Mouse (Mus musculus) hindbrain, embryonic 13.5 days (tissue): ENCODE measurements around the gene Mcf2l. TPM values are rescaled to one million over a fixed set of nuclear protein-coding genes. Genes with fewer than 3 reads are reported as not detected.

ENCODE experiments used
- ATAC-seq: fragments of 200-750 bp; cut with Nextera tagmentation; 2 replicates; pipeline ENCODE4 v1.8.0; 2017; ENCODE audit warnings: moderate TSS enrichment; ENCODE audit not compliant: low FRiP score
- H3K27ac ChIP-seq: fragments of 300-500 bp; sonication (generic); 2 replicates; pipeline ENCODE4 v1.5.1; 2015; ENCODE audit warnings: inconsistent platforms, mild to moderate bottlenecking, moderate library complexity
- H3K27me3 ChIP-seq: fragments of 300-500 bp; sonication (generic); 2 replicates; pipeline ENCODE4 v1.6.1; 2015; ENCODE audit warnings: mild to moderate bottlenecking, inconsistent platforms
- H3K36me3 ChIP-seq: fragments of 300-500 bp; sonication (generic); 2 replicates; pipeline ENCODE4 v1.6.1; 2015; ENCODE audit warnings: mild to moderate bottlenecking, inconsistent platforms
- H3K4me1 ChIP-seq: fragments of 300-500 bp; sonication (generic); replicated peaks from 2 replicates; pipeline ENCODE4 v1.6.1; 2015; ENCODE audit warnings: inconsistent platforms
- H3K4me2 ChIP-seq: fragments of 300-500 bp; sonication (generic); 2 replicates; pipeline ENCODE4 v1.6.1; 2015; ENCODE audit warnings: inconsistent platforms, mild to moderate bottlenecking, moderate library complexity
- H3K4me3 ChIP-seq: fragments of 300-500 bp; sonication (generic); 2 replicates; pipeline ENCODE4 v1.5.1; 2015; ENCODE audit warnings: mild to moderate bottlenecking, inconsistent platforms
- H3K9ac ChIP-seq: fragments of 300-500 bp; sonication (generic); 2 replicates; pipeline ENCODE4 v1.6.1; 2015; ENCODE audit warnings: mild to moderate bottlenecking, inconsistent platforms
- H3K9me3 ChIP-seq: fragments of 300-500 bp; sonication (generic); 2 replicates; pipeline ENCODE4 v1.6.1; 2016; ENCODE audit warnings: inconsistent platforms
- WGBS: fragments of 180-500 bp; shearing (Covaris S2); methylation state at CpG from one replicate; pipeline ENCODE4 v1.1.7; 2015; 5-methylcytosine and 5-hydroxymethylcytosine counted together
- polyA plus RNA-seq: library from polyadenylated mRNA; unstranded; fragments of >200 nt; fragmentation: Nextera tagmentation; extraction: Ambion mirVana; gene quantifications from 2 replicates; pipeline ENCODE4 v1.2.1, GENCODE M21; 2015

The Mcf2l gene
- polyA plus RNA-seq, 1 experiment from 2014 or later, result 119 TPM

GRCm38 (mm10) chr8:12947604-12948573, 74.3 kb downstream of the Mcf2l start:
- peak overlapping the region; percentile 87 for H3K9ac ChIP-seq
- peak overlapping the region; percentile 99 for H3K27ac ChIP-seq
- peaks cover 73% of the 10 kb centered on the region for H3K4me1 ChIP-seq
- peak overlapping the region; percentile 97 for H3K4me2 ChIP-seq
- peak overlapping the region; percentile 78 for H3K4me3 ChIP-seq
- 0 out of 2 replicates have a peak, but pooled peaks cover 5% of the 10 kb centered on the region for H3K36me3 ChIP-seq
- ATAC-seq, result peak; percentile 89
- no peaks in the 10 kb centered on the region for H3K27me3 ChIP-seq
- 4% methylated on average over 21 of the region's 21 CpGs for WGBS
- H3K9me3 ChIP-seq, result no peaks in the 10 kb centered on the region

DNA sequence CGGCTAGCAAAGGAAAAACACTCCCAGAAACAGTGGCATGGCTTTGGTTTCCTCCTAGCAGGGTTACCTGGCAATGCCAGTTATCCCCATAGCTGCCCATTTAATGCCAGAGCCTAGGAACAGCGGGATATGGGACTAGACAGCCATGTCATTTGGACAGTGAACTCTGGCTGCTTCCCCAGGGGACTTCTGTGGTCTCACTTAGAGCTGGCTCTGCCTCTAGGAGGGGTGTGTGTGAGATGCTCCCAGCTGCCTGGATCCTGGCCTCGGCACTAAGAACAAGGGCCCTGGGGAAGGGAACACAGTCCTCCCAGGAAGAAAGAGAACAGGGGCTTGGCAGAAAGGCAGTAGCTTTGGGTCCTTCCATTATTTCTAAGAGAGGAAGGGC, 75.0 kb downstream of the Mcf2l start:
- Histone ChIP-seq H3K4me3 (peak overlapping the region; percentile 78), H3K27ac (peak overlapping the region; percentile 99), H3K36me3 (peaks cover 7% of the 10 kb centered on the region), H3K4me2 (peak overlapping the region; percentile 97), H3K9me3 (no peaks in the 10 kb centered on the region), H3K9ac (peak overlapping the region; percentile 87), H3K4me1 (peaks cover 75% of the 10 kb centered on the region), H3K27me3 (no peaks in the 10 kb centered on the region)
- 4% methylated on average over 3 of the region's 3 CpGs for WGBS
- peak; percentile 28; the same call in 1 of the 2 replicates for ATAC-seq

DNA sequence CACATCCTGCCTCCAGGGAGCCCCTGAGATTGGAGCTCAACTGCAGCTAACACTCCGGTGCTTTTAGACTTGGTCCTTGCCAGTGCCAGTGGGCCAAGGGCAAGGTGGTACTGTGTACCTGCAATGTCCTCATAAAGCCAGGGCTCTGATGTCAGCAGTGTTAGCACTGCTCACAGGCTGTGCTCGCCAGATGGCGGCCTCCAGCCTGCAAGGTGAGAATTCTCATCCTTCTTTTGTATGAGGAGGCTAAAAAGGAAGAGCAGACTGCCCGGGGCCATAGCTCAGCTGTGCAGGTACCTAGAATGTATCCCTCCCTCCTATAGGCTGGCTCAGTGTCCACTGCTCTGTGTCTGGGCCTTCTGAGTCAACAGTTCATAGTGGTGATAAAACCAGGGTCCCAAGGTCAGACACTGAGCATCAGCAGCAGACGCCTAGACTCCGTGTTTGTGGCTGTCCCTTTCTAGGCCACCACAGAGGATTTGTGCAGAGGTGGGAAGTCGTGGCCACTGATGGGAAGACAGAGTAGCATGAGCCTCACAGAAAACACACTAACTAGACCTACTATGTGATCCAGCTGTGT, 77.5 kb downstream of the Mcf2l start:
- no peaks in the 10 kb centered on the region for H3K27me3 ChIP-seq
- peaks cover 28% of the 10 kb centered on the region for H3K36me3 ChIP-seq
- no peak for ATAC-seq
- no peaks in the 10 kb centered on the region for H3K9me3 ChIP-seq
- peak overlapping the region; percentile 31; the same call in 1 of the 2 replicates for H3K27ac ChIP-seq
- H3K4me3 ChIP-seq, result no peak overlapping the region
- H3K4me1 ChIP-seq, result peaks cover 83% of the 10 kb centered on the region
- H3K4me2 ChIP-seq, result peak overlapping the region; percentile 97
- peak overlapping the region; percentile 87 for H3K9ac ChIP-seq
- 82% methylated on average over 7 of the region's 7 CpGs for WGBS

DNA sequence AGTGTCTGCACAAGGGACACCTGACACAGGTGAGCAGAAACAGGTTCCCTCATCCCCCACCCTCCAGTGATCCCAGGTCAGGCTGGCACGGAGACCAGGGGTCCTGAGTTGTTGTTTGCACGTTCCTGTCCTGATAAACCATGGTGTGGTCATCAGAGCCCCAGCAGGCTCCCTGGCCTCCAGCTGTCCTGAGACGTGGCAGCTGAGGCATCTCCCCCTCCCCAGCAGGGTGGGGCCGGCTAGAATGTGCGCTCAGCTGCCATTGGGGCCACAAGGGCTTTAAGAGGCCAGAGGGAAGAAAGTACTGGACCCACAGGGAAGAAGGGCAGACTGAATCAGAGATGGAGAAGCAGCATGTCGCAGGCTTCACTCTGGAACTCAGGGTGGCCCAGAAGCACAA, 79.1 kb downstream of the Mcf2l start:
- peaks cover 83% of the 10 kb centered on the region for H3K4me1 ChIP-seq
- H3K4me2 ChIP-seq, result no peak overlapping the region
- H3K9ac ChIP-seq, result no peak overlapping the region
- H3K27me3 ChIP-seq, result no peaks in the 10 kb centered on the region
- H3K36me3 ChIP-seq, result peaks cover 28% of the 10 kb centered on the region
- no peaks in the 10 kb centered on the region for H3K9me3 ChIP-seq
- no peak overlapping the region for H3K27ac ChIP-seq
- whole genome bisulfite sequencing, result 42% methylated on average over 6 of the region's 6 CpGs
- no peak for ATAC-seq
- no peak overlapping the region for H3K4me3 ChIP-seq

- WGBS, result 83% methylated on average over 8 of the region's 8 CpGs
- no peak overlapping the region for H3K4me3 ChIP-seq
- no peaks in the 10 kb centered on the region for H3K9me3 ChIP-seq
- H3K27ac ChIP-seq, result no peak overlapping the region
- peaks cover 28% of the 10 kb centered on the region for H3K36me3 ChIP-seq
- peaks cover 89% of the 10 kb centered on the region for H3K4me1 ChIP-seq
- no peak overlapping the region for H3K4me2 ChIP-seq
- ATAC-seq, result no peak
- H3K9ac ChIP-seq, result no peak overlapping the region
- H3K27me3 ChIP-seq, result no peaks in the 10 kb centered on the region
Measured at GRCm38 (mm10) chr8:12955362-12955879, 81.8 kb downstream of the Mcf2l start.

GRCm38 (mm10) chr8:12955880-12956279, 82.3 kb downstream of the Mcf2l start:
- no peak for ATAC-seq
- peaks cover 88% of the 10 kb centered on the region for H3K4me1 ChIP-seq
- 92% methylated on average over 4 of the region's 4 CpGs for WGBS
- peaks cover 27% of the 10 kb centered on the region for H3K36me3 ChIP-seq
- no peaks in the 10 kb centered on the region for H3K27me3 ChIP-seq
- H3K9me3 ChIP-seq, result no peaks in the 10 kb centered on the region
- no peak overlapping the region for H3K4me2 ChIP-seq
- H3K4me3 ChIP-seq, result no peak overlapping the region
- H3K9ac ChIP-seq, result no peak overlapping the region
- no peak overlapping the region for H3K27ac ChIP-seq

DNA sequence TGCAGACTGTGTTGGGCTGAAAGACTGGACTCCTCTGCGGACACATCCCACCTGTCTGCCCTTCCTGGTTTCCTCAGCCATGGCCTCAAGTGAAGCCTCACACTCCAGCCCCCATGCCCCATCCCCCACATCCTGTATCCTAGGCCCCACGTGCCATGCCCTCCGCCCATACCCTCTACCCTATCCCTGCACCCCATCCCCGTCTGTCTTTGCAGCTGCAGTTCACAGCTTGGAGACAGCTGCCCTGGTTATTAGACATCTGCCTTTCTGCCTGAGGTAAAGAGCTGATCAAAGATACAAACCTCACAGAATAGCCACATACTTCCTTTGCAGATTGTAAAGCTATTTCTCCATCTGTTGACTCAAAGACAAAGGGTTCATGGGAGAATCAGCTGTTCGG, 83.3 kb downstream of the Mcf2l start:
- ATAC-seq, result no peak
- Histone ChIP-seq H3K27me3 (no peaks in the 10 kb centered on the region), H3K4me2 (no peak overlapping the region), H3K9ac (no peak overlapping the region; the same call in 1 of the 2 replicates), H3K4me3 (no peak overlapping the region), H3K9me3 (no peaks in the 10 kb centered on the region), H3K36me3 (peaks cover 26% of the 10 kb centered on the region), H3K27ac (peak overlapping the region; percentile 26; the same call in 1 of the 2 replicates), H3K4me1 (peaks cover 87% of the 10 kb centered on the region)
- 68% methylated on average over 5 of the region's 5 CpGs for WGBS

GRCm38 (mm10) chr8:12957419-12957818, 83.8 kb downstream of the Mcf2l start:
- H3K4me3 ChIP-seq, result no peak overlapping the region
- peaks cover 87% of the 10 kb centered on the region for H3K4me1 ChIP-seq
- H3K9me3 ChIP-seq, result no peaks in the 10 kb centered on the region
- H3K9ac ChIP-seq, result no peak overlapping the region
- H3K27ac ChIP-seq, result peak overlapping the region; percentile 26; the same call in 1 of the 2 replicates
- H3K27me3 ChIP-seq, result no peaks in the 10 kb centered on the region
- no peak overlapping the region for H3K4me2 ChIP-seq
- peaks cover 26% of the 10 kb centered on the region for H3K36me3 ChIP-seq
- WGBS, result 30% methylated on average over 6 of the region's 6 CpGs
- no peak for ATAC-seq

GRCm38 (mm10) chr8:12960609-12961008, 87.0 kb downstream of the Mcf2l start:
- ATAC-seq, result no peak
- Histone ChIP-seq H3K27me3 (no peaks in the 10 kb centered on the region), H3K36me3 (peaks cover 29% of the 10 kb centered on the region), H3K9ac (no peak overlapping the region), H3K27ac (no peak overlapping the region), H3K9me3 (no peaks in the 10 kb centered on the region), H3K4me2 (no peak overlapping the region), H3K4me3 (no peak overlapping the region), H3K4me1 (peaks cover 74% of the 10 kb centered on the region)
- WGBS, result 92% methylated on average over 2 of the region's 2 CpGs

DNA sequence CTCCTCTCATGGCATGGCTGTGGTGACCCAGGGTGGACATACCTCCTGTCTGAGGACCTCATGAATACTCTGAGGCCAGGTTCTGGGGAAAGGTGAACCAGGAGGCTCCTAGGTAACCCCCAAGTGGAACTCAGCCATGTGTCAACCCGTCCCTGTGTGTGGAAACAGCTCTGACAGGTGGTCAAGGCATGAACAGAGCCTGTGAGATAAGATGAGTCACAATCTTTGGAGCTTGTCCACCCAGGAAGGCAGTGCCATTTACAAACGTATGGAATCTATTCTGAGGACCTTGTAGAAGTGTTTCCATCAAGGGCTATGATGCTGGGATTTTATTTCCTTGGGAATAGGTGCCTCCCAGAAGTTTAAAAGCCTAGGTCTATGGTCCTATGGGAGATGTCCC, 87.6 kb downstream of the Mcf2l start:
- H3K4me1 ChIP-seq, result peaks cover 68% of the 10 kb centered on the region
- ATAC-seq, result no peak
- no peaks in the 10 kb centered on the region for H3K9me3 ChIP-seq
- H3K27ac ChIP-seq, result no peak overlapping the region
- 72% methylated on average over 2 of the region's 2 CpGs for WGBS
- no peak overlapping the region for H3K4me2 ChIP-seq
- H3K36me3 ChIP-seq, result peaks cover 34% of the 10 kb centered on the region
- H3K4me3 ChIP-seq, result no peak overlapping the region
- no peak overlapping the region for H3K9ac ChIP-seq
- no peaks in the 10 kb centered on the region for H3K27me3 ChIP-seq

DNA sequence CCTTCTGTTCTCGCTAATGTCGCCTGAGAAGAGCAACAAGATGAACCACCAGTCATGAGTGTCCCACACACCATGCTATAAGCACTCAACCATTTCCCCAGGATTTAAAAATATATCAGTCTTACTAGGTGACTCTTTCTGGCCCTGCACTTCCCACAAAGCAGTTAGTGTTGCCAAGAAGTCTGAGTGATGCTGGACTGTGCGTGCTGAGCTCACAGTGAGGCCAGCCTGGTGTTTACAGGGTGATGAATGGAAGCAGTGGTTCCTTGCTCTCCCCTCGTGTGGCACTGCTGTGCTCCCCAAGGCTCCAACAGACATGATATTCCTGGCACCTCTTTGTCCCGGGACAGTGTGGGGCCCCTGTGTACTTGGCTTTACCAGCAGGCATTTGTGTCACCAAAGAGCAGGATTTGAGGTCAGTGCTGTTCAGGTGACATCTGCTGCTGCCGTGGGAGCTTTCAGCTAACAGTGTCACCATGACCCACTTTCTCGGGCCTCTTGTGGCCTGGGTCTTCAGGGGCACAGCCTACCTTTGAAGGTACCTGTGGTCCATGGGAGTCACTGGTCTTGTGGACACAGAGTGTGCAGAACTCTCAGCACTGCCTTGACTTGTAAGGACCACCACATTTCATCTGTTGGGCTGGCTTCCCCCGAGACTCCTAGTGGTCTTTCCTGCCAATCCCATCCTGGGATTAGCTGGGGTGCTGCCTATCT, 88.4 kb downstream of the Mcf2l start:
- Histone ChIP-seq H3K9me3 (no peaks in the 10 kb centered on the region), H3K9ac (no peak overlapping the region), H3K27me3 (no peaks in the 10 kb centered on the region), H3K4me2 (no peak overlapping the region), H3K4me3 (no peak overlapping the region), H3K4me1 (peaks cover 60% of the 10 kb centered on the region), H3K36me3 (peaks cover 37% of the 10 kb centered on the region), H3K27ac (peak overlapping the region; percentile 31; the same call in 1 of the 2 replicates)
- no peak for ATAC-seq
- 66% methylated on average over 8 of the region's 8 CpGs for WGBS
